Mouse (Mus musculus): ENCODE data around the gene Prkar1b.

GRCm38 (mm10) chr5:139167548-139167947 is 17.7 kb upstream of the Prkar1b start:
- TF ChIP-seq CTCF (IDR thresholded peaks at IDR 0.05; ENCODE audit: insufficient read depth, low read length) (no peak), POLR2A (IDR thresholded peaks at IDR 0.05; ENCODE audit: borderline replicate concordance, extremely low read depth, low read depth, low read length) (no peak)
